Mouse (Mus musculus) CD4-positive, CD25-positive, alpha-beta regulatory T cell (primary cell): ENCODE data around the gene 6330403K07Rik. TPM values are rescaled to one million over a fixed set of nuclear protein-coding genes. Genes with fewer than 3 reads are reported as not detected.

Source experiments
- polyA plus RNA-seq: library from polyadenylated mRNA; unstranded; fragments of 100-300 nt; shearing (Covaris generic); gene quantifications from one replicate; pipeline ENCODE4 v1.2.1, GENCODE M21; 2017

6330403K07Rik gene
- 10.3 TPM for polyA plus RNA-seq

GRCm38 (mm10) chr11:71033163-71033761 lies at the start of gene 6330403K07Rik:
Gene 6330403K07Rik (minus strand): TSS chr11:71033513.

DNA sequence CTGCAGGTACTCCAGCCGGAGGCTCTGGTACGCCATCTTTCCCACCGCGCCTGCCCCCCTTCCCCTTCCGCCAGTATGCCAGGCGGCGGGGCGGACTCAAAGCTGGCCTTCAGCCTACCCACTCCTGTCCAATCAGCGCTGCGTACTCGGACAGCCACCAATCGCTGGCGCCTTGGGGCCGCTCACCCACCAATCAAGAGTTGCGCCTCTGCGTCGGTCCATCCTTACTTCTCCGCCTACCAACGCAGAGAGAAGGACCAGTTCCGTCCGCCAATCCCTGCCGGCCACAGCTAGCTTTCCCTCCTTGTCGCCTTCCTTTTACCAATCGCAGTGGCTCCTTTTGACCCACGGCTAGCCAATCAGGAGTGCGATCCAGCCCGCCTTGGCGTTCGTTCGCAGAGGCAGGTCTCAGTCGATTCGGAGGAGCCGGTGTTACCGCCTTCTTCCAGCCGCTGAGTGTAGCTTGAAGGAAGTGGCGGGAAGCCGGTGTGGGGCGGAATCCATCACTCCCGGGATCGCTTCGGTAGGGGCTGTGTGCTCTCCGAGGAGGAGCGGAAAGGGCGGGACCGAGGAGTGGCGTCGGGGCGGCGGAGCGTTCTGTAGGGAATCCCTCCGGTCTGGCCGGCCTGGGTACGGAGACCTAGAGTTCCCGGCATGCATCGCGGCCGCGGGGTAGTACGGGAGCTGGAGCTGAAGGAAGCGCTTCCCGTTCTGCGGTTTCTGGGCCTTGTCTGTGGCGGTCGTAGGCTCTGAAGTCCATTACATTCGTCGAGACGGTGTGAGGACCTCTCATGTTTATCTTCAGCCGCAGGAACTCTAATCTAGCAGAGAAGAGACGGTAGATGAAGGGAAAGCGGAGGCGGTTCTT lies 13.9 kb downstream of the 6330403K07Rik start, which contains the start of the genes Mis12 and Derl2:
Mis12 (plus strand) TSS at position 411 of the 868 bp plus-strand sequence.
Derl2 (minus strand) TSS at position 641 of the 868 bp plus-strand sequence.

GRCm38 (mm10) chr11:71004316-71004773 lies 29.0 kb downstream of the 6330403K07Rik start, which contains the start of gene Dhx33:
Gene Dhx33 (minus strand): TSS chr11:71004437.

GRCm38 (mm10) chr11:70982557-70983228 lies 50.6 kb downstream of the 6330403K07Rik start, which contains the start of gene C1qbp:
Gene C1qbp (minus strand): TSS chr11:70983026.

Other genes starting within 250 kb of the 6330403K07Rik start
- gene Scimp, start 220.9 kb downstream of the 6330403K07Rik start, polyA plus RNA-seq, result 0.38 TPM
- 46.9 TPM for gene Rabep1, start 188.7 kb downstream of the 6330403K07Rik start, polyA plus RNA-seq
- gene Nup88, start 63.5 kb downstream of the 6330403K07Rik start, polyA plus RNA-seq, result 111 TPM
- gene Rpain, start 63.3 kb downstream of the 6330403K07Rik start, polyA plus RNA-seq, result 96.5 TPM
- gene C1qbp, start 50.5 kb downstream of the 6330403K07Rik start, polyA plus RNA-seq, result 136 TPM
- 21.9 TPM for gene Dhx33, start 29.1 kb downstream of the 6330403K07Rik start, polyA plus RNA-seq
- 31.1 TPM for gene Mis12, start 13.9 kb downstream of the 6330403K07Rik start, polyA plus RNA-seq
- gene Derl2, start 13.7 kb downstream of the 6330403K07Rik start, polyA plus RNA-seq, result 78.2 TPM
- 0.50 TPM for gene Nlrp1a, start 111.2 kb upstream of the 6330403K07Rik start, polyA plus RNA-seq
- 3.1 TPM for gene Nlrp1b, start 197.2 kb upstream of the 6330403K07Rik start, polyA plus RNA-seq